Mouse (Mus musculus): Measurements from ENCODE around the gene Ms4a18. TPM values are rescaled to one million over a fixed set of nuclear protein-coding genes. Genes with fewer than 3 reads are reported as not detected.

Gene Ms4a18
- total RNA-seq, 2 experiments from 2014 or later, result not detected

- intact Hi-C loops (cut with DNase I), result no loop called here
- DNase-seq (ENCODE audit: low spot score in 2 of 2), result no peak
Measured at GRCm38 (mm10) chr19:10988563-10988962, 29.3 kb downstream of the Ms4a18 start.

- intact Hi-C loops (cut with DNase I), result no loop called here
- DNase-seq (ENCODE audit: low spot score in 2 of 2), result no peak
Measured at GRCm38 (mm10) chr19:10985889-10986288, 31.9 kb downstream of the Ms4a18 start.

GRCm38 (mm10) chr19:10984551-10984950 lies 33.3 kb downstream of the Ms4a18 start:
- DNase-seq (ENCODE audit: low spot score in 2 of 2), result no peak
- intact Hi-C loops (cut with DNase I), result no loop called here

- intact Hi-C loops (cut with DNase I), result no loop called here
Measured at GRCm38 (mm10) chr19:10983146-10983545, 34.7 kb downstream of the Ms4a18 start.

GRCm38 (mm10) chr19:10980210-10980609 lies 37.6 kb downstream of the Ms4a18 start:
- no peak for DNase-seq (ENCODE audit: low spot score in 2 of 2)
- intact Hi-C loops (cut with DNase I), result no loop called here

More at GRCm38 (mm10) chr19:10983146-10983545, 34.7 kb downstream of the Ms4a18 start:
- no peak for DNase-seq (ENCODE audit: low spot score in 2 of 2)

- peak; percentile 64 to 72 for DNase-seq (ENCODE audit: low spot score in 2 of 2)
- intact Hi-C loops (cut with DNase I), result loop anchor here (1.0 to 5.0 kb wide), 2 partner anchors 301 to 312 kb away; partner anchors contain the start of gene Pga5
Measured at GRCm38 (mm10) chr19:10979184-10980168, 38.4 kb downstream of the Ms4a18 start.

- no peak for DNase-seq (ENCODE audit: low spot score in 2 of 2)
- intact Hi-C loops (cut with DNase I), result loop anchor here (5.0 kb wide), 1 partner anchor 309 kb away; no protein-coding TSS in a partner anchor
Measured at GRCm38 (mm10) chr19:10976318-10976717, 41.5 kb downstream of the Ms4a18 start.

- no peak for DNase-seq (ENCODE audit: low spot score in 2 of 2)
- intact Hi-C loops (cut with DNase I), result loop anchor here (5.0 kb wide), 1 partner anchor 308 kb away; no protein-coding TSS in a partner anchor
Measured at GRCm38 (mm10) chr19:10975187-10975586, 42.6 kb downstream of the Ms4a18 start.

GRCm38 (mm10) chr19:10974238-10974865 lies 43.5 kb downstream of the Ms4a18 start, which contains the start of gene Ms4a10:
Gene Ms4a10 (minus strand): TSS chr19:10974670.
- intact Hi-C loops (cut with DNase I), result no loop called here
- DNase-seq (ENCODE audit: low spot score in 2 of 2), result no peak

- intact Hi-C loops (cut with DNase I), result no loop called here
- DNase-seq (ENCODE audit: low spot score in 2 of 2), result no peak
Measured at GRCm38 (mm10) chr19:10973187-10973586, 44.6 kb downstream of the Ms4a18 start.

GRCm38 (mm10) chr19:10972660-10973059 lies 45.2 kb downstream of the Ms4a18 start:
- intact Hi-C loops (cut with DNase I), result no loop called here
- no peak for DNase-seq (ENCODE audit: low spot score in 2 of 2)

GRCm38 (mm10) chr19:10970457-10970856 lies 47.4 kb downstream of the Ms4a18 start:
- intact Hi-C loops (cut with DNase I), result no loop called here
- DNase-seq (ENCODE audit: low spot score in 2 of 2), result no peak

GRCm38 (mm10) chr19:10968578-10968977 lies 49.3 kb downstream of the Ms4a18 start:
- no peak for DNase-seq (ENCODE audit: low spot score in 2 of 2)
- intact Hi-C loops (cut with DNase I), result no loop called here

GRCm38 (mm10) chr19:10965721-10966120 lies 52.1 kb downstream of the Ms4a18 start:
- DNase-seq (ENCODE audit: low spot score in 2 of 2), result no peak
- intact Hi-C loops (cut with DNase I), result no loop called here

GRCm38 (mm10) chr19:10959978-10960346 lies 57.9 kb downstream of the Ms4a18 start:
- intact Hi-C loops (cut with DNase I), result loop anchor here (2.0 to 5.0 kb wide), 3 partner anchors 53 to 295 kb away; partner anchors contain the start of gene Pga5
- DNase-seq (ENCODE audit: low spot score in 2 of 2), result no peak

GRCm38 (mm10) chr19:10959085-10959977 lies 58.5 kb downstream of the Ms4a18 start:
- intact Hi-C loops (cut with DNase I), result loop anchor here (2.0 kb wide), 2 partner anchors 53 to 295 kb away; no protein-coding TSS in a partner anchor
- peak; percentile 49 to 68 for DNase-seq (ENCODE audit: low spot score in 2 of 2)

- DNase-seq (ENCODE audit: low spot score in 2 of 2), result peak; percentile 42 to 70
- intact Hi-C loops (cut with DNase I), result loop anchor here (5.0 kb wide), 1 partner anchor 240 kb away; no protein-coding TSS in a partner anchor
Measured at GRCm38 (mm10) chr19:10952021-10952939, 65.6 kb downstream of the Ms4a18 start.

GRCm38 (mm10) chr19:10949558-10949957 lies 68.3 kb downstream of the Ms4a18 start:
- DNase-seq (ENCODE audit: low spot score in 2 of 2), result no peak
- intact Hi-C loops (cut with DNase I), result no loop called here
